Mouse (Mus musculus): ENCODE results near the gene Anapc15-ps. TPM values are rescaled to one million over a fixed set of nuclear protein-coding genes. Genes with fewer than 3 reads are reported as not detected.

Anapc15-ps gene
- polyA plus RNA-seq, 2 experiments: not detected

- Histone ChIP-seq H3K4me1 (ENCODE audit: control insufficient read depth, insufficient read depth, low read length) (peaks cover 11% of the 10 kb centered on the region), H3K27ac (replicated peaks; ENCODE audit: low read depth, low read length) (no peak overlapping the region), H3K9ac (ENCODE audit: low read depth, low read length, severe bottlenecking) (no peak overlapping the region), H3K36me3 (ENCODE audit: control insufficient read depth, insufficient read depth, low read length) (no peaks in the 10 kb centered on the region), H3K9me3 (ENCODE audit: control insufficient read depth, low read length) (no peaks in the 10 kb centered on the region), H3K4me2 (replicated peaks; ENCODE audit: low read depth, low read length, severe bottlenecking) (no peak overlapping the region), H3K27me3 (ENCODE audit: control insufficient read depth, insufficient read depth, low read length) (no peaks in the 10 kb centered on the region), H3K4me3 (replicated peaks; ENCODE audit: low read length) (no peak overlapping the region)
- DNase-seq (ENCODE audit: low spot score) (no peak), ATAC-seq (ENCODE audit: low FRiP score, low read depth) (no peak)
- WGBS: 59% methylated on average over 8 of the region's 8 CpGs
- TF ChIP-seq POLR2A (IDR thresholded peaks at IDR 0.05; ENCODE audit: borderline replicate concordance, extremely low read depth, insufficient read depth, insufficient read length): no peak
Measured at GRCm38 (mm10) chr10:95698920-95699714, 25.9 kb upstream of the Anapc15-ps start.

GRCm38 (mm10) chr10:95696253-95696641 is 23.0 kb upstream of the Anapc15-ps start:
- ATAC-seq (ENCODE audit: low FRiP score, low read depth) (no peak), DNase-seq (ENCODE audit: low spot score) (no peak)
- Histone ChIP-seq H3K4me1 (ENCODE audit: control insufficient read depth, insufficient read depth, low read length) (peaks cover 11% of the 10 kb centered on the region), H3K9me3 (ENCODE audit: control insufficient read depth, low read length) (no peaks in the 10 kb centered on the region), H3K27ac (replicated peaks; ENCODE audit: low read depth, low read length) (no peak overlapping the region), H3K4me3 (replicated peaks; ENCODE audit: low read length) (no peak overlapping the region), H3K9ac (ENCODE audit: low read depth, low read length, severe bottlenecking) (no peak overlapping the region), H3K27me3 (ENCODE audit: control insufficient read depth, insufficient read depth, low read length) (no peaks in the 10 kb centered on the region), H3K4me2 (replicated peaks; ENCODE audit: low read depth, low read length, severe bottlenecking) (no peak overlapping the region), H3K36me3 (ENCODE audit: control insufficient read depth, insufficient read depth, low read length) (no peaks in the 10 kb centered on the region)
- TF ChIP-seq POLR2A (IDR thresholded peaks at IDR 0.05; ENCODE audit: borderline replicate concordance, extremely low read depth, insufficient read depth, insufficient read length): no peak
- 90% methylated on average over 3 of the region's 3 CpGs for WGBS

- Histone ChIP-seq H3K9ac (ENCODE audit: low read depth, low read length, severe bottlenecking) (no peak overlapping the region), H3K36me3 (ENCODE audit: control insufficient read depth, insufficient read depth, low read length) (no peaks in the 10 kb centered on the region), H3K27ac (replicated peaks; ENCODE audit: low read depth, low read length) (no peak overlapping the region), H3K4me1 (ENCODE audit: control insufficient read depth, insufficient read depth, low read length) (peaks cover 11% of the 10 kb centered on the region), H3K4me2 (replicated peaks; ENCODE audit: low read depth, low read length, severe bottlenecking) (no peak overlapping the region), H3K27me3 (ENCODE audit: control insufficient read depth, insufficient read depth, low read length) (no peaks in the 10 kb centered on the region), H3K4me3 (replicated peaks; ENCODE audit: low read length) (no peak overlapping the region), H3K9me3 (ENCODE audit: control insufficient read depth, low read length) (no peaks in the 10 kb centered on the region)
- ATAC-seq (ENCODE audit: low FRiP score, low read depth) (no peak), DNase-seq (ENCODE audit: low spot score) (no peak)
- WGBS: 92% methylated on average over 18 of the region's 18 CpGs
- no peak for TF ChIP-seq POLR2A (IDR thresholded peaks at IDR 0.05; ENCODE audit: borderline replicate concordance, extremely low read depth, insufficient read depth, insufficient read length)
Measured at GRCm38 (mm10) chr10:95695603-95696252, 22.5 kb upstream of the Anapc15-ps start.

- ATAC-seq (ENCODE audit: low FRiP score, low read depth) (0 out of 2 replicates have a peak, but pooled peaks have one; percentile 47), DNase-seq (ENCODE audit: low spot score) (no peak)
- Histone ChIP-seq H3K27ac (replicated peaks; ENCODE audit: low read depth, low read length) (no peak overlapping the region), H3K36me3 (ENCODE audit: control insufficient read depth, insufficient read depth, low read length) (no peaks in the 10 kb centered on the region), H3K4me2 (replicated peaks; ENCODE audit: low read depth, low read length, severe bottlenecking) (no peak overlapping the region), H3K4me1 (ENCODE audit: control insufficient read depth, insufficient read depth, low read length) (peaks cover 4% of the 10 kb centered on the region), H3K27me3 (ENCODE audit: control insufficient read depth, insufficient read depth, low read length) (no peaks in the 10 kb centered on the region), H3K4me3 (replicated peaks; ENCODE audit: low read length) (no peak overlapping the region), H3K9me3 (ENCODE audit: control insufficient read depth, low read length) (no peaks in the 10 kb centered on the region), H3K9ac (ENCODE audit: low read depth, low read length, severe bottlenecking) (no peak overlapping the region)
- 41% methylated on average over 12 of the region's 12 CpGs for WGBS
- no peak for TF ChIP-seq POLR2A (IDR thresholded peaks at IDR 0.05; ENCODE audit: borderline replicate concordance, extremely low read depth, insufficient read depth, insufficient read length)
Measured at GRCm38 (mm10) chr10:95694559-95695251, 21.5 kb upstream of the Anapc15-ps start.

GRCm38 (mm10) chr10:95691347-95691746 is 18.1 kb upstream of the Anapc15-ps start:
- DNase-seq (ENCODE audit: low spot score) (no peak), ATAC-seq (ENCODE audit: low FRiP score, low read depth) (no peak)
- Histone ChIP-seq H3K9ac (ENCODE audit: low read depth, low read length, severe bottlenecking) (no peak overlapping the region), H3K4me2 (replicated peaks; ENCODE audit: low read depth, low read length, severe bottlenecking) (no peak overlapping the region), H3K36me3 (ENCODE audit: control insufficient read depth, insufficient read depth, low read length) (no peaks in the 10 kb centered on the region), H3K27me3 (ENCODE audit: control insufficient read depth, insufficient read depth, low read length) (no peaks in the 10 kb centered on the region), H3K4me3 (replicated peaks; ENCODE audit: low read length) (no peak overlapping the region), H3K4me1 (ENCODE audit: control insufficient read depth, insufficient read depth, low read length) (peaks cover 4% of the 10 kb centered on the region), H3K27ac (replicated peaks; ENCODE audit: low read depth, low read length) (no peak overlapping the region), H3K9me3 (ENCODE audit: control insufficient read depth, low read length) (no peaks in the 10 kb centered on the region)
- 92% methylated on average over 4 of the region's 4 CpGs for WGBS
- no peak for TF ChIP-seq POLR2A (IDR thresholded peaks at IDR 0.05; ENCODE audit: borderline replicate concordance, extremely low read depth, insufficient read depth, insufficient read length)

Data from limb, embryonic 14.5 days (tissue).